ENCODE assay signal across 9 mouse cellular contexts in the genomic region with DNA sequence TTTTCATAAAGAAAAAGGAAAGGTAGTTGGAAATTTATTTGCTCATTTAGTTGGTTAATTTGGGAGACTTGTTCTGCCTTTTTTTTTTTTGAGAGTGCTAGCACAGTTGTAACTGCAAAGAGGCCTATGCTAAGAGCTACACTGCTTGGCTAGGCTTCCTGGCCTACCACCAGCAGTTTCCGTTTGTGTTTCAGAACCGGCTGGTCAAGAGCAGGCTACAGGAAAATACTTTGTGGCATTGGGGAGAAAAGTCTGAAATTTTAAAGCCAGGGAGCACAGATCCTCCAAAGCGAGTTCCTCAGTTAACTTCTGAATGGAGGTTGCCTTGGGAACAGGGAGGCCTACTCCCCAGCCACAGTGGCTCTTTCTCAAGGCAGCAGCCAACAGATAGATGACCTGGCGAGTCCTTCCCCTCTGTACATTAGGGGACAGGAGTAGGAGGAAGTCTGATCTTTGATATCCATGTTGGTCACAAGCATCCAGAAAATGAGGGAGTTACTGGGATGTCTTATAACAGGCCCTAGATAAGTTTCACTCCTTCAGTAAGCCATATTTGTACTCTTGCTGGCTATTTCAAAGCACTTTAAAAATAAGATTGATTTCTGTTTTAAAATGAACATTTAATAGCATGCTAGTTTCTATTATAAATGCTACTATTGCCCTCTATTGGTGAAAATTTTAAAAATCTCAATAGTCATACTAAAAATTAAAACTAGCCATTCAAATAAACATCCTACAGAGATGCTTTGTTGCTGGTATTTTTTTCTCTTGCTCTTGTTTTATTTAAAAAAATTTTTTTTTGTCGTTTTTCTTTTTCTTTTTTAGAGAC. TPM values are rescaled to one million over a fixed set of nuclear protein-coding genes. Genes with fewer than 3 reads are reported as not detected.
DNase-seq lines count a peak whose midpoint lies in the region; ATAC-seq and TF ChIP-seq lines count a peak whose summit lies in the region.
"Had no signal": no experiment of that assay in that cellular context is flagged by ENCODE, and none has a peak within 500 bp of the region (broad histone marks: within the 10 kb centered on the region; RNA-seq: fewer than 3 reads in every experiment).

No protein-coding gene starts in this region.

- TF ChIP-seq CTCF in intestine, postnatal 0 days (IDR thresholded peaks at IDR 0.05; ENCODE audit: low read depth), result peak; percentile 27; the same call in 1 of the 2 replicates

- WGBS in intestine, postnatal 0 days, result 63% methylated on average over 5 of the region's 5 CpGs
- WGBS in intestine, embryonic 15.5 days, result 45% methylated on average over 5 of the region's 5 CpGs
- 56% methylated on average over 5 of the region's 5 CpGs for WGBS in heart, embryonic 15.5 days

- H3K27me3 ChIP-seq in intestine, postnatal 0 days (replicated peaks; ENCODE audit: control insufficient read depth, insufficient read depth, low read length), result no peaks in the 10 kb centered on the region
- H3K27me3 ChIP-seq in intestine, embryonic 15.5 days (replicated peaks), result no peaks in the 10 kb centered on the region
- no peaks in the 10 kb centered on the region for H3K27me3 ChIP-seq in heart, embryonic 15.5 days
- H3K27me3 ChIP-seq: forebrain, embryonic 15.5 days had no signal

- DNase-seq in right cerebral cortex, postnatal 4 days, result peak; percentile 13
- DNase-seq in right cerebral cortex, postnatal 25 days, result no peak
- DNase-seq in frontal cortex, postnatal 10 days (ENCODE audit: low spot score in 2 of 2), result no peak
- DNase-seq in adrenal gland, adult 8-10 months, result no peak
- DNase-seq: thymus, adult 2 months had no signal

- peaks cover 41% of the 10 kb centered on the region for H3K36me3 ChIP-seq in intestine, postnatal 0 days (ENCODE audit: control insufficient read depth, insufficient read depth)
- H3K36me3 ChIP-seq in intestine, embryonic 15.5 days, result peaks cover 13% of the 10 kb centered on the region; the same call in 1 of the 2 replicates
- peaks cover 10% of the 10 kb centered on the region; the same call in 1 of the 2 replicates for H3K36me3 ChIP-seq in heart, embryonic 15.5 days

- no peak overlapping the region for H3K9ac ChIP-seq in intestine, postnatal 0 days (ENCODE audit: low read depth, low read length)
- H3K9ac ChIP-seq in intestine, embryonic 15.5 days, result no peak overlapping the region
- H3K9ac ChIP-seq in heart, embryonic 15.5 days, result no peak overlapping the region
- H3K9ac ChIP-seq: forebrain, embryonic 15.5 days had no signal

- no peaks in the 10 kb centered on the region for H3K4me1 ChIP-seq in intestine, postnatal 0 days (replicated peaks; ENCODE audit: control insufficient read depth, insufficient read depth, low read length)
- 0 out of 2 replicates have a peak, but pooled peaks cover 4% of the 10 kb centered on the region for H3K4me1 ChIP-seq in intestine, embryonic 15.5 days (replicated peaks)
- no peaks in the 10 kb centered on the region for H3K4me1 ChIP-seq in heart, embryonic 15.5 days (replicated peaks)
- H3K4me1 ChIP-seq: forebrain, embryonic 15.5 days had no signal

- no peak overlapping the region for H3K27ac ChIP-seq in intestine, postnatal 0 days (ENCODE audit: low read depth, low read length)
- no peak overlapping the region for H3K27ac ChIP-seq in intestine, embryonic 15.5 days
- H3K27ac ChIP-seq in heart, embryonic 15.5 days, result 0 out of 2 replicates have a peak overlapping the region, but pooled peaks have one; percentile 21
- H3K27ac ChIP-seq: forebrain, embryonic 15.5 days had no signal

- no peak overlapping the region for H3K4me3 ChIP-seq in intestine, postnatal 0 days (ENCODE audit: low read depth, low read length)
- no peak overlapping the region for H3K4me3 ChIP-seq in intestine, embryonic 15.5 days (replicated peaks)
- no peak overlapping the region for H3K4me3 ChIP-seq in heart, embryonic 15.5 days
- H3K4me3 ChIP-seq: forebrain, embryonic 15.5 days had no signal

- no peaks in the 10 kb centered on the region for H3K9me3 ChIP-seq in intestine, postnatal 0 days (ENCODE audit: control insufficient read depth)
- H3K9me3 ChIP-seq in intestine, embryonic 15.5 days, result no peaks in the 10 kb centered on the region
- H3K9me3 ChIP-seq in heart, embryonic 15.5 days (replicated peaks), result no peaks in the 10 kb centered on the region
- H3K9me3 ChIP-seq: forebrain, embryonic 15.5 days had no signal

- no peak for ATAC-seq in intestine, postnatal 0 days
- ATAC-seq in intestine, embryonic 15.5 days, result no peak
- no peak for ATAC-seq in heart, embryonic 15.5 days (replicated peaks; ENCODE audit: insufficient number of reproducible peaks, insufficient read depth, low FRiP score, low read depth)
- ATAC-seq: forebrain, embryonic 15.5 days had no signal

- no peak overlapping the region for H3K4me2 ChIP-seq in intestine, postnatal 0 days (replicated peaks; ENCODE audit: low read depth)
- H3K4me2 ChIP-seq in intestine, embryonic 15.5 days (replicated peaks), result no peak overlapping the region
- H3K4me2 ChIP-seq in heart, embryonic 15.5 days, result no peak overlapping the region
- H3K4me2 ChIP-seq: forebrain, embryonic 15.5 days had no signal

RNA-seq across cellular contexts. Expression of a gene that starts 38.1 kb away (rescaled TPM):
- 40.6 and 42.9 TPM in 2 replicates for polyA plus RNA-seq in intestine, postnatal 0 days (2015; fragmentation: Nextera tagmentation; extraction: Ambion mirVana)
- 51.9 and 52.3 TPM in 2 replicates for polyA plus RNA-seq in intestine, embryonic 15.5 days (2015; fragmentation: Nextera tagmentation; extraction: Ambion mirVana)
- polyA plus RNA-seq in heart, embryonic 15.5 days (2015; fragmentation: Nextera tagmentation; extraction: Ambion mirVana), result 50.3 and 56.1 TPM in 2 replicates
- total RNA-seq in adrenal gland, adult 8-10 months (2022), result 10 to 100 TPM; 31.3 to 33.8 (median 31.9) TPM
